Mouse (Mus musculus): Measurements from ENCODE around the gene Notum. TPM values are rescaled to one million over a fixed set of nuclear protein-coding genes. Genes with fewer than 3 reads are reported as not detected.
A peak's percentile ranks its signal among the peaks of the same experiment; 100 is the strongest.

Gene Notum
- polyA plus RNA-seq, 1 experiment, result not detected

DNA sequence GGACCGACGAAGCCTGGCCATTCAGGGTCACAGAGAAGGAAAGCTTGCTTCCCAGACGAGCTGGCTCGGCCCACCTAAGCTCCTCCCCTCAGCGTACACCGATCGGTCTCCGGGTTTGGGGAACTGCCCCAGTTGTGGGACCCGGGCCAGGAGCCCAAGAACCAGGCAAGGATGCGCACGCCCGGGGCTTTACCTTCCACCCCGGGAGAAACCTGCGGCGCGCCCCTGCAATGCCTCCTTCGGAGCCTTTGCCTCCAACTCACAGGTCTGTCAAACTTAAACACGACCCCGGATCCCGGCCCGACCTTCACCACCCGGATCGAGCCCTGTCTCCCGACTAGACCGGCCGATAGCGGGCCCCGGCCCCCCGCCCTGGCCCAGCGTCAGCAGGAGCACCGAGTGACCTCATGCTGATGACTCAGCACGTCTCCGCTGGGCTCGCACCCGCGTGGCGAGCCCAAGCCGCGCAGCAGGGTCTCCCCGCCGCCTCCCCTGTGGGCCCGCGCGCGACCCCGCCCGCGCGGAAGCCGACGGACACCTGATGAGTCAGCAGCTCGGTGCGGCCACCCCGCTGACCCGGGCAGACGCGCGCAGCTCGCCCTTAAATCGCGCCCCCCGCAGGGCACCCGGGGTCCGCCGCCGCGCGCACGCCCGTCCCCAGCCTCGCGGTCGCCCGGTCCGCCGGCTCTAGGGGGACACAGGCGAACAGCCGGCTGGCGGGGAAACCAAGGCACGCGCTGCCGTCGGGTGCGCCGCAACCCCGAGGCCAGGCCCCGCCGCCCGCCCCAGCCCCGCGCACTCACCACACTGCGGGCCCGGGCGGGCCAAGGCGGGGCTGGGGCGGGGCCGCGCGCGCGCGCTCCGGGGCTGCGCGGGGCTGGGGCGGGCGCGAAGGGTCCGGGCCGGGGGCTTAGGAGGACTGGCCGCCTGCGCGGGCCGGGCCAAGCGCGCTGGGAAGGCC lies 28.1 kb downstream of the Notum start:
- H3K4me3 ChIP-seq (ENCODE audit: insufficient read depth, low read depth, low read length), result peak overlapping the region; percentile 97
- H3K4me1 ChIP-seq (ENCODE audit: control insufficient read depth, insufficient read depth, low read length), result peaks cover 37% of the 10 kb centered on the region
- WGBS, result 2% methylated on average over 115 of the region's 116 CpGs
- peak overlapping the region; percentile 82 for H3K27ac ChIP-seq (ENCODE audit: insufficient read depth, low read depth, low read length)
- TF ChIP-seq POLR2A (IDR thresholded peaks at IDR 0.05; ENCODE audit: insufficient read depth, low read depth, low read length) (0 out of 2 replicates have a peak, but pooled peaks have one; percentile 7), CTCF (IDR thresholded peaks at IDR 0.05; ENCODE audit: insufficient read depth, low read depth, low read length) (no peak)

DNA sequence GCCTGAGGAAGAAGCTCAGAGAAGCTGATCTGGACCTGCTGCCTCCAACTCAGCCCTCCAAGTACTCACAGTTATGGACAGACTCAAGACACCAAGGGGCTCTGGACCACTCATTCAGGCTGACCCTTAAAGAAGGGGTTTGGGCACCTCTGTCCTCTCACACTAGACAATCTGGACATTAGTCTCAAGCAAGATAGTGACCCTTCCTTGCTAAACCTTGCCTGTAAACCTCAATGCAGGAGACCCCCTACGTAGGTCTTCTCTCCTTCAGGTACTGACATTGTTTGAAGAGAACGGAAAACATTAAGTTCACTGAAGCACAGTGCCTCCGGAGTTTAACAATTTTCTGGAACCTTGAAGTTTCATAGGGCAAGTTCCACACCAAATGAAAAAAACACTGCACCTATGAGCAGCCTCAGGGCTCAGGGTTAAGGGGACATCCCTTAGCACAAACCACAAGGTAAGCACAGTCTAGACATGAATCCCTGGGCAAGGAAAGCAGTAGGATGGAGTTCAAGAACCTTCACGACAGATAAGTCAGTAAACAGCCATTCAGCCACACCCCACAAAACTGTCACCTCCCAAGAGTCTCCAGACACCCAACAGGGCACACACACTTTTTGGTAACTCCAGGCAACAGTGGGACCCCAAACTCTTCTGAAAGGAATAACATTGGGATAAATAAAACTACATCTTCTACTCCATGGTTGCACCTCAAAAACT lies 29.1 kb downstream of the Notum start:
- TF ChIP-seq CTCF (IDR thresholded peaks at IDR 0.05; ENCODE audit: insufficient read depth, low read depth, low read length) (no peak), POLR2A (IDR thresholded peaks at IDR 0.05; ENCODE audit: insufficient read depth, low read depth, low read length) (no peak)
- peak overlapping the region; percentile 82; the same call in 1 of the 2 replicates for H3K27ac ChIP-seq (ENCODE audit: insufficient read depth, low read depth, low read length)
- peaks cover 44% of the 10 kb centered on the region for H3K4me1 ChIP-seq (ENCODE audit: control insufficient read depth, insufficient read depth, low read length)
- 51% methylated on average over 4 of the region's 4 CpGs for WGBS
- peak overlapping the region; percentile 97 for H3K4me3 ChIP-seq (ENCODE audit: insufficient read depth, low read depth, low read length)

DNA sequence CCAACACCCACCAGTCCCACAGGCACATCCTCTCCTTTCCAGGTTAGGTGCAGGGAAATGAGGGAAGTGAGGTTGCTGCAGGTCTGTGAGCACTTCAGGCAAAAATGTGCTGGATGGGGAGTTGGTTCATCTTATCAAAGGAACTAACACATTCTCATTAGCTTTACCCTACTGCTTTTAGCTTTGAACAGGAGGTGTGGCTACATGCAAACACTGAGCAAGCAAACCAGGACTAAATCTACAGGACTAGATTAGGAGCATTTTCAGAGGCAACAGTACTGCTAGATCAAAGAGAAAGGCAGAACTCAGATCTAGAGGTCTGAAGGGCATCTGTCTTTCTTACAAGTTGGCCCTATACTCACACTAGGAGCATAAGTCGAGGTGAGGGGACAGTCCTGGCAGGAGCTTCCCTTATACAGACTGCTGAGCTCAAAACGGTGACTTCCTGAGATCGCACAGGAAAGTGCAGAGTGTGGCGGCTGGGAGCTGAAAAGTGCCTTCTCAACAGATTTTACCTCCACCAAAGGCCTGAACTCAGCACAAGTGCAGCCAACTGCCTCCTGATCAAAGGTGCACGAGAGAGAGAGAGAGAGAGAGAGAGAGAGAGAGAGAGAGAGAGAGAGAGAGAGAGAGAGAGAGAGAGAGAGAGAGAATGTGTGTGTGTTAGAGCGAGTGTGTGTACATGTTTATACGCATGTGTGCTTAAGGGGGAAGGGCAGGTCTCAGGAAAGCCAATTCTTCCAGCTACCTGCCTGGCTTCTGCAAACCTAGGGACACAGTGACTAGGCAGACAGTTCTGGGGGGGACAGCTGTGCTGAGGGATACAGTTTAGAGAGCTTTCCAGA lies 29.9 kb downstream of the Notum start:
- no peak overlapping the region for H3K27ac ChIP-seq (ENCODE audit: insufficient read depth, low read depth, low read length)
- H3K4me3 ChIP-seq (ENCODE audit: insufficient read depth, low read depth, low read length), result no peak overlapping the region
- H3K4me1 ChIP-seq (ENCODE audit: control insufficient read depth, insufficient read depth, low read length), result peaks cover 44% of the 10 kb centered on the region
- TF ChIP-seq CTCF (IDR thresholded peaks at IDR 0.05; ENCODE audit: insufficient read depth, low read depth, low read length), result no peak
- no peak for TF ChIP-seq POLR2A (IDR thresholded peaks at IDR 0.05; ENCODE audit: insufficient read depth, low read depth, low read length)
- WGBS, result 39% methylated on average over 7 of the region's 7 CpGs

- WGBS, result 40% methylated on average over 5 of the region's 5 CpGs
- Histone ChIP-seq H3K4me1 (ENCODE audit: control insufficient read depth, insufficient read depth, low read length) (peaks cover 44% of the 10 kb centered on the region), H3K27ac (ENCODE audit: insufficient read depth, low read depth, low read length) (peak overlapping the region; percentile 48), H3K4me3 (ENCODE audit: insufficient read depth, low read depth, low read length) (no peak overlapping the region)
- TF ChIP-seq POLR2A (IDR thresholded peaks at IDR 0.05; ENCODE audit: insufficient read depth, low read depth, low read length), result no peak
- TF ChIP-seq CTCF (IDR thresholded peaks at IDR 0.05; ENCODE audit: insufficient read depth, low read depth, low read length), result no peak
Observed at GRCm38 (mm10) chr11:120630401-120630871, 30.5 kb downstream of the Notum start.

GRCm38 (mm10) chr11:120629911-120630310 lies 31.1 kb downstream of the Notum start:
- H3K4me1 ChIP-seq (ENCODE audit: control insufficient read depth, insufficient read depth, low read length), result peaks cover 48% of the 10 kb centered on the region
- no peak overlapping the region for H3K4me3 ChIP-seq (ENCODE audit: insufficient read depth, low read depth, low read length)
- WGBS, result 22% methylated on average over 7 of the region's 7 CpGs
- H3K27ac ChIP-seq (ENCODE audit: insufficient read depth, low read depth, low read length), result peak overlapping the region; percentile 48
- TF ChIP-seq POLR2A (IDR thresholded peaks at IDR 0.05; ENCODE audit: insufficient read depth, low read depth, low read length) (no peak), CTCF (IDR thresholded peaks at IDR 0.05; ENCODE audit: insufficient read depth, low read depth, low read length) (no peak)

DNA sequence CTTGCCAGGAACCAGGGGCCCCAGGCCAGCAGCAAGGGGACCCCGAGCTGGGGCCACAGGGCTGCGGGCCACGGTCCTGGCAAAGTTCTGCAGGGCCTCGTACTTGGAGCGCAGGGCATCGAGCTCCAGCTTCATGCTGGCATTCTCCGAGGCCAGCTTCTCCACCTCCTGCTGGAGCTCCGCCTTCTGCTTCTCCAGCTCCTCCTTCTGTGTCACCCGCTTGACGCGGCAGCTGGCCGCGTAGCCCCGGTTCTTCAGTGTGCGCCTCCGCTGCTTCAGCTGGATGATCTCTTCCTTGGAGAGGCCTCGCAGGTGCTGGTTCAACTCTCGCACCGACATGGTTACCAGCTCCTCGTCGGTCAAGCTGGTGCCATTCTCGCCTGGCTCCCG lies 31.6 kb downstream of the Notum start:
- Histone ChIP-seq H3K4me3 (ENCODE audit: insufficient read depth, low read depth, low read length) (no peak overlapping the region), H3K4me1 (ENCODE audit: control insufficient read depth, insufficient read depth, low read length) (peaks cover 48% of the 10 kb centered on the region), H3K27ac (ENCODE audit: insufficient read depth, low read depth, low read length) (no peak overlapping the region)
- no peak for TF ChIP-seq CTCF (IDR thresholded peaks at IDR 0.05; ENCODE audit: insufficient read depth, low read depth, low read length)
- no peak for TF ChIP-seq POLR2A (IDR thresholded peaks at IDR 0.05; ENCODE audit: insufficient read depth, low read depth, low read length)
- WGBS, result 67% methylated on average over 23 of the region's 23 CpGs

GRCm38 (mm10) chr11:120628601-120629340 lies 32.2 kb downstream of the Notum start:
- Histone ChIP-seq H3K4me3 (ENCODE audit: insufficient read depth, low read depth, low read length) (no peak overlapping the region), H3K4me1 (ENCODE audit: control insufficient read depth, insufficient read depth, low read length) (peaks cover 44% of the 10 kb centered on the region), H3K27ac (ENCODE audit: insufficient read depth, low read depth, low read length) (no peak overlapping the region)
- no peak for TF ChIP-seq CTCF (IDR thresholded peaks at IDR 0.05; ENCODE audit: insufficient read depth, low read depth, low read length)
- TF ChIP-seq POLR2A (IDR thresholded peaks at IDR 0.05; ENCODE audit: insufficient read depth, low read depth, low read length), result no peak
- 91% methylated on average over 23 of the region's 23 CpGs for WGBS
